ENCODE assay signal across 29 mouse cellular contexts in genomic region chrX:101059541-101059940, GRCm38 (mm10). TPM values are rescaled to one million over a fixed set of nuclear protein-coding genes. Genes with fewer than 3 reads are reported as not detected.
DNase-seq lines count a peak whose midpoint lies in the region; ATAC-seq lines count a peak whose summit lies in the region.
"Had no signal": no experiment of that assay in that cellular context is flagged by ENCODE, and none has a peak within 500 bp of the region (broad histone marks: within the 10 kb centered on the region; RNA-seq: fewer than 3 reads in every experiment).

Gene Tex11, minus strand, starts transcription at chrX:101059667.

- no peaks in the 10 kb centered on the region for H3K36me3 ChIP-seq in liver, embryonic 13.5 days
- no peaks in the 10 kb centered on the region for H3K36me3 ChIP-seq in liver, embryonic 11.5 days (ENCODE audit: control insufficient read depth, insufficient read depth, low read length)
- H3K36me3 ChIP-seq in heart, embryonic 10.5 days, result no peaks in the 10 kb centered on the region
- H3K36me3 ChIP-seq: forebrain, embryonic 10.5 days; G1E; heart, embryonic 13.5 days; hindbrain, embryonic 15.5 days had no signal

- peak; percentile 1 for DNase-seq in liver, embryonic 13.5 days
- DNase-seq in liver, embryonic 11.5 days (ENCODE audit: low spot score), result no peak
- peak; percentile 81 for DNase-seq in R1 (ENCODE audit: low read depth, low spot score)
- peak; percentile 38 for DNase-seq in testis, postnatal 10 days (ENCODE audit: low spot score)
- no peak for DNase-seq in right cerebral cortex, postnatal 14 days
- DNase-seq in heart, embryonic 10.5 days (ENCODE audit: low spot score), result no peak
- no peak for DNase-seq in gastrocnemius, postnatal 4 days (ENCODE audit: low spot score in 2 of 2)
- DNase-seq: adrenal gland, adult 8-10 months; adrenal gland, postnatal 25 days; B cell, adult 2 months; cerebellum, adult 11-12 months; cerebellum, adult 8-10 months; cerebellum, postnatal 10 days; cerebellum, postnatal 36 days; gastrocnemius, adult 2 months; gastrocnemius, postnatal 14 days; heart, postnatal 4 days had no signal

- no peak within 1 kb of the TSS for H3K4me2 ChIP-seq in liver, embryonic 13.5 days
- H3K4me2 ChIP-seq in liver, embryonic 11.5 days, result no peak within 1 kb of the TSS
- H3K4me2 ChIP-seq: forebrain, embryonic 13.5 days; heart, embryonic 13.5 days; hindbrain, embryonic 15.5 days had no signal

- no peaks in the 10 kb centered on the region for H3K4me1 ChIP-seq in liver, embryonic 13.5 days (replicated peaks)
- H3K4me1 ChIP-seq in liver, embryonic 11.5 days (replicated peaks; ENCODE audit: control insufficient read depth, insufficient read depth, low read length), result no peaks in the 10 kb centered on the region
- no peaks in the 10 kb centered on the region for H3K4me1 ChIP-seq in heart, embryonic 10.5 days
- H3K4me1 ChIP-seq: forebrain, embryonic 10.5 days; forebrain, embryonic 13.5 days; heart, embryonic 13.5 days; hindbrain, embryonic 15.5 days had no signal

- H3K9me3 ChIP-seq in liver, embryonic 13.5 days (replicated peaks), result no peaks in the 10 kb centered on the region
- no peaks in the 10 kb centered on the region for H3K9me3 ChIP-seq in liver, embryonic 11.5 days (ENCODE audit: control insufficient read depth, low read length)
- H3K9me3 ChIP-seq in heart, embryonic 10.5 days, result 0 out of 2 replicates have a peak, but pooled peaks cover 4% of the 10 kb centered on the region
- H3K9me3 ChIP-seq: G1E; heart, embryonic 13.5 days; hindbrain, embryonic 15.5 days had no signal

- no peak for ATAC-seq in liver, embryonic 13.5 days (ENCODE audit: low read depth)
- ATAC-seq in liver, embryonic 11.5 days (replicated peaks; ENCODE audit: low FRiP score), result no peak
- ATAC-seq: activated CD4-positive, CD25-positive, alpha-beta regulatory T cell, adult 4 months; forebrain, embryonic 13.5 days; forebrain, embryonic 16.5 days; Patski had no signal

- no peaks in the 10 kb centered on the region for H3K27me3 ChIP-seq in liver, embryonic 13.5 days
- no peaks in the 10 kb centered on the region; the same call in 1 of the 2 replicates for H3K27me3 ChIP-seq in liver, embryonic 11.5 days (replicated peaks; ENCODE audit: control insufficient read depth, insufficient read depth, low read length)
- H3K27me3 ChIP-seq in heart, embryonic 10.5 days (ENCODE audit: insufficient read depth, poor library complexity, severe bottlenecking), result no peaks in the 10 kb centered on the region; the same call in 1 of the 2 replicates
- H3K27me3 ChIP-seq: CH12.LX; forebrain, embryonic 13.5 days; heart, embryonic 13.5 days; hindbrain, embryonic 15.5 days had no signal

- H3K9ac ChIP-seq in liver, embryonic 13.5 days, result no peak within 1 kb of the TSS
- H3K9ac ChIP-seq in liver, embryonic 11.5 days (ENCODE audit: low read depth, low read length), result no peak within 1 kb of the TSS
- H3K9ac ChIP-seq: forebrain, embryonic 13.5 days; heart, embryonic 13.5 days; hindbrain, embryonic 15.5 days had no signal

- WGBS in liver, embryonic 13.5 days (ENCODE audit: insufficient replicate concordance), result 77% methylated on average over 31 of the region's 31 CpGs
- 81% methylated on average over 31 of the region's 31 CpGs for WGBS in liver, embryonic 11.5 days
- WGBS in heart, embryonic 10.5 days, result 82% methylated on average over 31 of the region's 31 CpGs

- no peak within 1 kb of the TSS for H3K27ac ChIP-seq in liver, embryonic 13.5 days
- no peak within 1 kb of the TSS for H3K27ac ChIP-seq in liver, embryonic 11.5 days (ENCODE audit: low read depth, low read length)
- H3K27ac ChIP-seq in heart, embryonic 10.5 days, result no peak within 1 kb of the TSS
- H3K27ac ChIP-seq: forebrain, embryonic 10.5 days; forebrain, embryonic 13.5 days; gastrocnemius, adult 2 months; heart, embryonic 13.5 days; hindbrain, embryonic 15.5 days had no signal

- no peak within 1 kb of the TSS for H3K4me3 ChIP-seq in liver, embryonic 13.5 days (replicated peaks)
- no peak within 1 kb of the TSS for H3K4me3 ChIP-seq in liver, embryonic 11.5 days (ENCODE audit: low read depth, low read length)
- no peak within 1 kb of the TSS for H3K4me3 ChIP-seq in heart, embryonic 10.5 days
- H3K4me3 ChIP-seq: forebrain, embryonic 10.5 days; forebrain, embryonic 13.5 days; gastrocnemius, adult 2 months; heart, embryonic 13.5 days; hindbrain, embryonic 15.5 days had no signal

RNA-seq across cellular contexts. Expression of gene Tex11, which starts in this region (rescaled TPM):
- polyA plus RNA-seq in liver, embryonic 13.5 days (2015; fragmentation: Nextera tagmentation; extraction: Ambion mirVana), result not detected in 2 replicates
- polyA plus RNA-seq in liver, embryonic 11.5 days (2014; fragmentation: Nextera tagmentation; extraction: Ambion mirVana), result 0.10 TPM in 1 of 2 replicates, not detected in the other
- polyA plus RNA-seq in heart, embryonic 10.5 days (2016; fragmentation: Nextera tagmentation; extraction: Ambion mirVana), result 0.15 and 0.31 TPM in 2 replicates
- not detected for total RNA-seq in gastrocnemius, postnatal 4 days (2021)
- total RNA-seq: adrenal gland, adult 8-10 months; adrenal gland, postnatal 25 days; CH12.LX; G1E; gastrocnemius, adult 2 months; gastrocnemius, postnatal 14 days had no signal
- polyA plus RNA-seq: brain, embryonic 14.5 days; embryonic facial prominence, embryonic 11.5 days; forebrain, embryonic 10.5 days; forebrain, embryonic 13.5 days; G1E; gonadal fat pad, adult 2 months; hindbrain, embryonic 15.5 days; Patski had no signal

Comparison
In these comparisons a context has a peak if more than half of its experiments do, and no peak if none do; other contexts are left out.
1. Peak in DNase-seq in liver, embryonic 13.5 days; RNA of the gene not detected or under 1 TPM.
2. DNase-seq: peak in R1 (single experiment) and testis, postnatal 10 days (single experiment); none in liver, embryonic 11.5 days (single experiment), right cerebral cortex, postnatal 14 days (single experiment), heart, embryonic 10.5 days (single experiment) and gastrocnemius, postnatal 4 days (0 of 2).